Mouse (Mus musculus): ENCODE results near the gene Slc25a41. TPM values are rescaled to one million over a fixed set of nuclear protein-coding genes. Genes with fewer than 3 reads are reported as not detected.

Slc25a41 gene
- polyA plus RNA-seq, 1 experiment from 2014 or later, result 0.10 TPM

DNA sequence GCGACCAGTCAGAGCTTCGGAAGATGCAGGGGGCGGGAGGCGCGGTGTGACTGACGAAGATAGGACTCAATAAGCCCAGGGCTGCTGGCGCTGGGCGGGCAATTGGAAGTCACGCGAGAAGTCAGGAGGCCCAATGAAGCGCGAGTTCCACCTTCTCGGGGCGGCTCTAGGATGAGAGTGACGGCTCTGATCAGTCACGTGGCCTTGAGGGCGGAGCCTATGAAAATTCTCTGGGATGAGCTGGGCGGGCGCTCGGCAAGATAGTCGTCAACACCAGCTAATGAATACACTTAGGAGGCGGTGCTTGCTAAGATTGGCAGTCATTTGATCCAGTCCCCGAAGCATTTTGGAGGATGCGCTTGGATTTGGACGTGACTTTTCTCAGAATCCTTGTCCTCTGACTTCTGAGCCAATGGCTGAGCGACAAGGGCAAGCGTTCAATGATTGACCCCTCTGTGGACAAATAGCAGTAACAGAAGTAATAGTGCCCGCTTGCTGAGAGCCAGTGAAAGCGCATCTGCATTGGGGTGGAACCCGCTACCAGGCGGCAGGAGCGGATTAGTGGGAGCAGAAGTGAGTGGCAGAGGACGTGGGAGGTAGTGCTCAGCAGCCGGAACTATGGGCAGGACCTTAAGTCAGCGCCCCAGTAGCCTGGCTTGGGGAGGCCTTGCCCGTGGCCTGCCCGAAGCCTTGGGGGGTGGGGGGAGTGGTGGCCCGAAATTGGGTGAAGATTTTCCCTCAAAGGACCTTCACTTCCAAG lies 9.6 kb downstream of the Slc25a41 start:
- peak; percentile 100 for DNase-seq (ENCODE audit: low spot score)
- Histone ChIP-seq H3K27me3 (ENCODE audit: low read depth, poor library complexity, severe bottlenecking) (peaks cover 4% of the 10 kb centered on the region; the same call in 1 of the 2 replicates), H3K36me3 (peaks cover 31% of the 10 kb centered on the region), H3K27ac (replicated peaks) (peak overlapping the region; percentile 99), H3K4me3 (peak overlapping the region; percentile 87), H3K4me1 (peaks cover 27% of the 10 kb centered on the region), H3K9me3 (replicated peaks) (no peaks in the 10 kb centered on the region)
- under 1% methylated on average over 38 of the region's 38 CpGs for WGBS

DNA sequence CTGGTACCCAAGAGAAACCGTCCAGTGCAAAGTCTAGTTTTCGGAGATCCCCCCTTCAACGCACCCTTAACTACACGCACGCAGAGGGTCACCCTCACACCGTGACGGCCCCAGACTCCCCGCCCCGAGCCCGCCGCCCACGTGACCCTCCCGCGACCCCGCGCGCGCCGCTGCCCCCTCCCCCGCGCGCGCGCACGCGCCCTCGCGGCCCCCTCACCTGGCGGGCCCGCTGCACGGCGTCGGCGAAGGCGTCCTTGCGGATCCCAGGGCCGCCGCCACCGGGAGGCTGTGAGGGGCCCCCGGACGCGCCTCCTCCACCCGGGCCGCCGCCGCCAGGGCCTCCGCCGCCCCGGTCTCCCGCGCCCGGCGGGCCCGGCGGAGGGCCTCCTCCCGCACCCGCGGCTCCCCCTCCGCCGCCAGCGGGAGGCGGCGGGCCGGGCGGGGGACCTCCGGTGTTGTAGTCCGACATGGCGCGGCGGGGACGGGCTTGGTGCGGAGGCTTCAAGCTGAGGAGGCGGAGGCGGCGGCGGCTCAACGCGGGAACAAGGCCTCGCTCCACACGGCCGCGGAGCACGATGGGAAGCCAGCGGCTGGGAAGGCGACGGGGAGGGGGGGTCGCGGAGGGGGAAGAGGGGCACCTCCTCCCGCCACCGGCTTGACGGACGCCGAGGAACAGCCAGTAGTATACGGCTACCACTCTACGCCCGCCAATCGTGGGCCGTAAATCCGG lies 10.4 kb downstream of the Slc25a41 start, which contains the start of gene Khsrp:
Khsrp (minus strand) TSS at position 592 of the 730 bp plus-strand sequence.
- peak within 1 kb of the TSS; percentile 99 for H3K27ac ChIP-seq (replicated peaks)
- WGBS, result under 1% methylated on average over 92 of the region's 99 CpGs
- peak within 1 kb of the TSS; percentile 87 for H3K4me3 ChIP-seq
- H3K27me3 ChIP-seq (ENCODE audit: low read depth, poor library complexity, severe bottlenecking), result no peaks in the 10 kb centered on the region
- peak; percentile 65 for DNase-seq (ENCODE audit: low spot score)
- H3K4me1 ChIP-seq, result peaks cover 27% of the 10 kb centered on the region
- H3K9me3 ChIP-seq (replicated peaks), result no peaks in the 10 kb centered on the region
- peaks cover 38% of the 10 kb centered on the region for H3K36me3 ChIP-seq

DNA sequence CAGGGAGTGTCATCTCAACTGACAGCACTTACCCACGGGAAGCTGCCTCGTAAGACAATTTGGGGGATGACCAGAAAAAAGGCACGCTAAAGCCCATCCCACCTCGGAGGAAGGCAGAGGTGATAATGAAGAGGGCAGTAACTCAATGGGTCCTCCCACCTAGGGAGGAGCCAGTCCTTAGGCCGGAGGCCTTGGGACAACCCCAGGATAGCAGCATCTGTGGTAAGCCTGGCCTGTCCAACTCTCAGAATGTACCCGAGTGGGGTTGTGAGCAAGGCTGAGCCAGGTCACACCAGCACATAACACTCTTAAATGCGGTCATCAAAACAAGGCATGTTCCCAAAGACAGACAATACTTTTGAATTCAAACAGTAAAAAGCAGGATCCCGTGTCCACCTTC lies 11.8 kb downstream of the Slc25a41 start:
- 0 out of 2 replicates have a peak overlapping the region, but pooled peaks have one; percentile 99 for H3K27ac ChIP-seq (replicated peaks)
- H3K27me3 ChIP-seq (ENCODE audit: low read depth, poor library complexity, severe bottlenecking), result no peaks in the 10 kb centered on the region
- H3K36me3 ChIP-seq, result peaks cover 52% of the 10 kb centered on the region
- peak overlapping the region; percentile 87 for H3K4me3 ChIP-seq
- 64% methylated on average over 8 of the region's 8 CpGs for WGBS
- no peaks in the 10 kb centered on the region for H3K9me3 ChIP-seq (replicated peaks)
- H3K4me1 ChIP-seq, result peaks cover 27% of the 10 kb centered on the region
- no peak for DNase-seq (ENCODE audit: low spot score)

DNA sequence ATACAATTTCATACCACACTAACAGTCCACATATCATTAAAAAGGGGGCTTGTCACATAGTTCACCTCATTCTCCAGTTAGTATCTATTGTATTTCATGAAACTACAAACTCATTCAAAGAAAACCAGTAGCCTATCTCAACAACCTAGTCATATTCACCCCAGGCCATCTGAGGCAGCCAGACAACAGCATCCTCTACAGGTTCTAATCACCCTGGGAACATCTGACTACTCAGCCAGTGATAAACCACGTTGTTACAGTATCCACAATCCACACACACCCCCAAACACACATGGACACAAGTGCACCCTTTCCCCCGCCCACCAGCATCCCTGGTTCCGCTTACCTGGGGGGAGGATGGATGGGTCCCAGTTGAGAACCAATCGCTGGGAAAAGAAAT lies 14.0 kb downstream of the Slc25a41 start:
- Histone ChIP-seq H3K4me3 (no peak overlapping the region), H3K27me3 (ENCODE audit: low read depth, poor library complexity, severe bottlenecking) (no peaks in the 10 kb centered on the region), H3K36me3 (peaks cover 74% of the 10 kb centered on the region), H3K4me1 (peaks cover 23% of the 10 kb centered on the region), H3K27ac (replicated peaks) (no peak overlapping the region), H3K9me3 (replicated peaks) (no peaks in the 10 kb centered on the region)
- no peak for DNase-seq (ENCODE audit: low spot score)
- 92% methylated on average over 4 of the region's 4 CpGs for WGBS

DNA sequence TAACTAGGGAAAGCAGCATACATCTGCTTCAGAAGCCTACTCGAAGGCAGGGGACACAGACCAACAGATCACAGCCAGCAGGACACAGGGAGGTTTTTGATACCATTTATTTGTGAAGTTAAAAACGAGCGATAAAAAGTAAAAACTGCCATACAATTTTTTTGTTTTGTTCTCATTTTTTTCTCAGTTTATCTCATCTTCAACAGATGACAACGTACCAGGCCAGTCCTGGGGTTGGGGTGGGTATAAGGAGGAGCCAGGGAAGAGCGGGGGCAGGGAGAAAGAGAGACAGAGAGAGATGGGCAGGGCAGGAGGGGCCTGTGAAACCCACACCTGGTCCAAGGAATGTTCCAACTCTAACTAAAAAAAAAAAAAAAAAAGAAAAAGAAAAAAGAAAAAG lies 20.5 kb downstream of the Slc25a41 start:
- H3K36me3 ChIP-seq, result peaks cover 70% of the 10 kb centered on the region
- H3K27ac ChIP-seq (replicated peaks), result no peak overlapping the region
- no peaks in the 10 kb centered on the region for H3K4me1 ChIP-seq
- WGBS, result 92% methylated on average over 5 of the region's 5 CpGs
- H3K4me3 ChIP-seq, result no peak overlapping the region
- H3K9me3 ChIP-seq (replicated peaks), result no peaks in the 10 kb centered on the region
- no peaks in the 10 kb centered on the region for H3K27me3 ChIP-seq (ENCODE audit: low read depth, poor library complexity, severe bottlenecking)
- no peak for DNase-seq (ENCODE audit: low spot score)

DNA sequence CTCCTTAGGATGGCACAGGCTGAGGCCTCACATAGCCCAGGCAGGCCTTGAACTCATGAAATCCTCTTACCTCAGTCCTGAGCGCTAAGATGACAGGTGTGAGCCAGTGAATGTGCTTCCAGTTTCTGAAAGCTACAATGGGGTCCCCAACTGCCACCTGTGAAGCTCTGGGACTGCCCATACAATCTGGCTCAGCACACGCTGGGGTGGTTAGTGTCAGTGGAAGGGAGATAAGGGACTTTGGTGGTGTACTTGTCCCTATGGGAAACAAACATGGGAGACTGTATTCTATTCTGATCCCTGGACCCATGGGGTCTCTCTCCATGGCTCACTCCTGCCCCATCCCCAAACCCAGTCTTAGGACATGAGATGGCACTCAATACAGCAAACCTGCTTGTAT lies 21.8 kb downstream of the Slc25a41 start:
- no peaks in the 10 kb centered on the region for H3K27me3 ChIP-seq (ENCODE audit: low read depth, poor library complexity, severe bottlenecking)
- H3K4me1 ChIP-seq, result no peaks in the 10 kb centered on the region
- no peak for DNase-seq (ENCODE audit: low spot score)
- H3K36me3 ChIP-seq, result peaks cover 57% of the 10 kb centered on the region
- WGBS, result 85% methylated on average over 2 of the region's 2 CpGs
- H3K27ac ChIP-seq (replicated peaks), result no peak overlapping the region
- H3K4me3 ChIP-seq, result no peak overlapping the region
- H3K9me3 ChIP-seq (replicated peaks), result no peaks in the 10 kb centered on the region

DNA sequence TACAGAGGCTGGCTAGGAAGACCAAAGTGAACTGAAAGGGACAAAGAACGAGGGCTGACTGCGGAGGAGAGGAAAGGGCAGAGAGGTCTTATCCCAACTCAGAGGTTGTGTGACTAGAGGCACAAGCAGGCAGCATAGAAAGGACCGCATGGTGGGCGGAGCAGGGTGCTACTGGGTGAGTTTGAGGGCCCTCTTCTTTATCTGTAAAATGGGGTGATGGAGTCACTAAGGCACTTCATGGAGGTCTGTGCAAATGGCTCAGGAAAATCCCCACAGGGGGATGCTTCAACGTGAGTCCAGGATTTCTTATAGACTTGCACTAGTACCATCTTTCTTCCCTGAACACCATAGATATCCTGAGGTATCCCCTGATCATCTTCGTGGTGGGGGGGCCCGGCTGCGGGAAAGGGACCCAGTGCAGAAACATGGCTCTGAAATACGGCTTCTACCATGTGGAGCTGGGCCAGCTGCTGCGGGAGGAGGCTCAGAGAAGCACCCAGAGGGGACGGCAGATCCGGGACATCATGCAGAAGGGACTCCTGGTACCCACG lies 29.1 kb downstream of the Slc25a41 start:
- peak overlapping the region; percentile 93 for H3K27ac ChIP-seq (replicated peaks)
- peak overlapping the region; percentile 83 for H3K4me3 ChIP-seq
- H3K27me3 ChIP-seq (ENCODE audit: low read depth, poor library complexity, severe bottlenecking), result no peaks in the 10 kb centered on the region
- H3K9me3 ChIP-seq (replicated peaks), result no peaks in the 10 kb centered on the region
- peaks cover 22% of the 10 kb centered on the region for H3K36me3 ChIP-seq
- DNase-seq (ENCODE audit: low spot score), result no peak
- WGBS, result 75% methylated on average over 13 of the region's 13 CpGs
- H3K4me1 ChIP-seq, result peaks cover 24% of the 10 kb centered on the region

DNA sequence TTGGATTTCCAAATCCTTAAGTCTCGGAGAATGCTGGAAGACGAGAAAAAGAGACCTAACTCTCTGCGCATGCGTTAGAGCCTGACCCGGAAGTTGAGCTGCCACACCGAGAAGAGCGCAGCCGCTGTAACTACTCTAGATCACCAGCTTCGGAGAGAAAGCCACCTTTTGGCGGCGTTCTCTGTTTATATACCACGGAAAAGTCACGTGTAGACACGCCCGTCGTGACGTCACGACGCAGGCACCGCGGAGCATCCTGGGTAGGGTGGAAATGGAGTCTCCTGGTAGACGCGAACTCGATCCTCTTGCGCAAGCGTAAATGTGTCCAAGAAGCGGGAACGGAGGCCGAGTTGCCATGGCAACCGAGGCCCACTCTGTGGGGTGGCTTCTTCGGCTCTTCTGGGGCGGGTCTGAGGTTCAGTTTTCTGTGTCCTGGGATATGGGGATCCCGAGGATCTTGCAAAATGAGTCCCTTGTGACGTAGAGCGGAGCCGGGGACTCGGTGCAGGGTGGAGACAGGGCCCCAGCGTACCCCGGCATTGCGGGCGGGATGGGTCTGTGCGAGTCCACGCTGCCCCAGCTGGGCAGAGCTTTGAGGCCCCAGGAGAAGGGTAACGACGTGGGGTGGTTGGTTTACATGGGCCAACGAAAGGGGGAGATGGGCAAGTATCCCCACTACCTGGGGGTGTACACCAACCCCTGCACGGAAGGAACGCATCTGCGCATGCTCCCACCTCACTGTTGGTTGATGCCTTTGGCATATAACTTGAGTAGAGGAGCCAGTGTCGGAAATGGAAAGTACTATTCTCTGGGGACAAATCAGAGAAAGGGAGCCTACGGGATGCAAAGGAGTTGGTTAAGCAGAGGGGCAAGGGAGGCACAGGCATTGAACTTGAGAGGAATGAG lies 30.0 kb downstream of the Slc25a41 start, which contains the start of the genes Gtf2f1 and Gm17949:
Gtf2f1 (minus strand) TSS at position 53 of the 906 bp plus-strand sequence.
Gm17949 (plus strand) TSS at position 234 of the 906 bp plus-strand sequence.
- Histone ChIP-seq H3K27ac (replicated peaks) (peak within 1 kb of the TSS; percentile 93), H3K36me3 (peaks cover 30% of the 10 kb centered on the region), H3K4me1 (peaks cover 24% of the 10 kb centered on the region), H3K27me3 (ENCODE audit: low read depth, poor library complexity, severe bottlenecking) (no peaks in the 10 kb centered on the region), H3K4me3 (peak within 1 kb of the TSS; percentile 83), H3K9me3 (replicated peaks) (no peaks in the 10 kb centered on the region)
- DNase-seq (ENCODE audit: low spot score), result peak; percentile 99
- WGBS, result under 1% methylated on average over 51 of the region's 51 CpGs

DNA sequence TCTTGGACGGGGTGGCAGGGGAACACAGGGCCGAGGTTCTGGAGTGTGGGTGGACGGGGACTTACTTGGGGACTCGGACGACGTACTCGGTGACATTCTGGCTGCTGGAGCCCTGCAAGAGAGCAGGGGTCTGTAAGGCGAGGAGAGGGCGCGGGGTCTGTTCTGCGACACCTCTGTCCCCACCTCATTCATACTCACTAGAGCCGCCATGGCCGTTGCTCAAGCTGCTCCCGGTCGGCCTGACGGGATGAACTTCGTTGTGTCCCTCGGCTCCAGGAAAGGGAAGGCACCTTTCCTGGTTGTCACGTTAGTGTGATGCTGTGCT lies 30.6 kb downstream of the Slc25a41 start:
- DNase-seq (ENCODE audit: low spot score), result no peak
- Histone ChIP-seq H3K4me1 (peaks cover 24% of the 10 kb centered on the region), H3K4me3 (peak overlapping the region; percentile 83), H3K27me3 (ENCODE audit: low read depth, poor library complexity, severe bottlenecking) (no peaks in the 10 kb centered on the region), H3K9me3 (replicated peaks) (no peaks in the 10 kb centered on the region), H3K27ac (replicated peaks) (peak overlapping the region; percentile 93), H3K36me3 (peaks cover 36% of the 10 kb centered on the region)
- WGBS, result 1% methylated on average over 19 of the region's 19 CpGs

DNA sequence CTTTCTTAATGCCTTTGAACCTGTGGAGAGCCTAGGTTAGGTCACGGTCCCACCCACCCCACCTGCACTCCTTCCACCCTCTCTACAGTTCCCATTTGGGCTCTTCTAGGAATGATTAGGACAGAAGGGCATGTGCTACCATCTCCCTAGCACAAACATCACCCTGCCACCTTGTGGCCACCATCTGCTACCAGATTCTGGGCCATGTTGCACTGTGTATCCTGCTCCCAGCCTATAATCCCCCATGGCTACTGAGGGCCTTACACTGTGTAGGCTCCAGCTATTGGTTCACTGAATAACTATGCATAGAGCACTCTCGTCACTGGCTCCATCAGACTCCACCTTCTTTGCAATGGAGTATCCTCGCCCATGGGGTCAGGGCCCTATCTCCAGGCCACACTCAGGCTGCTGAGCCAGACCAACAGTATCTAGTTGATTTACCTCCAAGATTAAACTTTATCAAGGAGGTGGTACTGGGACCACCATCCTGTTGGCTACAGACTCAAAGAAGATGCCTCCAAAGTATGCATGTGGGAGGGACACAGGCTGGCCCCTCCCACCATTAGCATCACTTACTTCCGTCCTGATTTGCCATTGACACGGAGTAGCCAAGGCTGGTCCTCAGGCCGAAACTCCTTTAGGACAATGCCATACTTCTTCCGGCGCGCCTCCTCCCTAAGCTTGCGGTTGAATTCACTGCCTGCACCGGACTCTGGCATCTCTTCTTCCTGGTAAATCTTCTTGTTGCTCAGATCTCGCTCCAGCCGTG lies 34.1 kb downstream of the Slc25a41 start:
- Histone ChIP-seq H3K36me3 (peaks cover 72% of the 10 kb centered on the region), H3K27ac (replicated peaks) (no peak overlapping the region)

DNA sequence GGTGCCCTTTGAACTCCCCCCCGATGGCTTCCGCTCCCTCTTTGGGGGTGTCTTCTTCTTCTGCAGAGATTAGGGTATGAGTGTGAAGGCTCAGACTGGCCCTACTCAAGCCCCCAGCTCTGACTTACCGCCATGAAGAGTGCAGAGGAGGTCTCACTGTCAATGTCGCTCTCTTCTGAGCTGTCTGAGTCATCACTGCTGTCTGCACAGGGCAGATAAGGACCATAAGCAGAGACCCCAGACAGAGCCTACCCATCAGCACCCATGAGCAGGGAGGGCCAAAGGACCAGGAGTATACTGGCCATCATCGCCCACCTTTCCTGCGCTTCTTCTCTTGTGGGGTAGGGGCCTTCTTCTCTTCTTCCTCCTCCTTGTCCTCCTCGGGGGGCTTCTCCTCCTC lies 37.5 kb downstream of the Slc25a41 start:
- no peaks in the 10 kb centered on the region for H3K27me3 ChIP-seq (ENCODE audit: low read depth, poor library complexity, severe bottlenecking)
- no peak overlapping the region for H3K27ac ChIP-seq (replicated peaks)
- WGBS, result 87% methylated on average over 7 of the region's 7 CpGs
- H3K4me1 ChIP-seq, result no peaks in the 10 kb centered on the region; the same call in 1 of the 2 replicates
- DNase-seq (ENCODE audit: low spot score), result no peak
- no peaks in the 10 kb centered on the region for H3K9me3 ChIP-seq (replicated peaks)
- H3K4me3 ChIP-seq, result no peak overlapping the region
- H3K36me3 ChIP-seq, result peaks cover 90% of the 10 kb centered on the region

More for the DNA sequence above, 34.1 kb downstream of the Slc25a41 start:
- Histone ChIP-seq H3K9me3 (replicated peaks) (no peaks in the 10 kb centered on the region), H3K4me1 (peaks cover 20% of the 10 kb centered on the region), H3K4me3 (no peak overlapping the region), H3K27me3 (ENCODE audit: low read depth, poor library complexity, severe bottlenecking) (no peaks in the 10 kb centered on the region)
- WGBS, result 91% methylated on average over 13 of the region's 13 CpGs
- DNase-seq (ENCODE audit: low spot score), result no peak
